Mouse (Mus musculus) embryonic facial prominence, embryonic 11.5 days (tissue): ENCODE results near the gene Zbtb22. TPM values are rescaled to one million over a fixed set of nuclear protein-coding genes. Genes with fewer than 3 reads are reported as not detected.
"Not testable (repeated sequence)": the region's sequence is repeated elsewhere in the genome, so short reads cannot be mapped to it uniquely, and the experiment has no call there.

ENCODE experiments used
- ATAC-seq: fragments of 200-750 bp; cut with Nextera tagmentation; replicated peaks from 2 replicates; pipeline ENCODE4 v1.8.0; 2017; ENCODE audit warnings: low read depth; ENCODE audit not compliant: insufficient number of reproducible peaks, low FRiP score, low TSS enrichment
- DNase-seq: peaks from one replicate; pipeline ENCODE4 v3.0.0-alpha.2; 2015; ENCODE audit warnings: low spot score
- H3K27ac ChIP-seq: fragments of 300-500 bp; sonication (generic); replicated peaks from 2 replicates; pipeline ENCODE4 v1.5.1; 2014; ENCODE audit warnings: mild to moderate bottlenecking, low read depth, low read length, control low read depth
- H3K27me3 ChIP-seq: fragments of 300-500 bp; sonication (generic); 2 replicates; pipeline ENCODE4 v1.6.1; 2014; ENCODE audit warnings: mild to moderate bottlenecking, low read length, moderate library complexity, mixed read lengths; ENCODE audit not compliant: control insufficient read depth, insufficient read depth
- H3K36me3 ChIP-seq: fragments of 300-500 bp; sonication (generic); replicated peaks from 2 replicates; pipeline ENCODE4 v1.6.1; 2014; ENCODE audit warnings: low read depth, mild to moderate bottlenecking, low read length, moderate library complexity, mixed read lengths; ENCODE audit not compliant: control insufficient read depth, insufficient read depth
- H3K4me1 ChIP-seq: fragments of 300-500 bp; sonication (generic); 2 replicates; pipeline ENCODE4 v1.6.1; 2014; ENCODE audit warnings: low read length, mixed read lengths; ENCODE audit not compliant: control insufficient read depth, insufficient read depth
- H3K4me2 ChIP-seq: fragments of 300-500 bp; sonication (generic); 2 replicates; pipeline ENCODE4 v1.6.1; 2014; ENCODE audit warnings: low read depth, mild to moderate bottlenecking, control low read depth, low read length, moderate library complexity
- H3K4me3 ChIP-seq: fragments of 300-500 bp; sonication (generic); 2 replicates; pipeline ENCODE4 v1.5.1; 2014; ENCODE audit warnings: low read depth, low read length, control low read depth
- H3K9ac ChIP-seq: fragments of 300-500 bp; sonication (generic); replicated peaks from 2 replicates; pipeline ENCODE4 v1.6.1; 2014; ENCODE audit warnings: mild to moderate bottlenecking, control low read depth, low read length
- H3K9me3 ChIP-seq: fragments of 300-500 bp; sonication (generic); replicated peaks from 2 replicates; pipeline ENCODE4 v1.6.1; 2016; ENCODE audit warnings: mild to moderate bottlenecking, low read length, inconsistent platforms, mixed read lengths; ENCODE audit not compliant: control insufficient read depth
- WGBS: fragments of 180-500 bp; shearing (Covaris S2); extraction: QIAGEN DNeasy Blood & Tissue Kit; methylation state at CpG from one replicate; pipeline ENCODE4 v1.1.7; 2014; 5-methylcytosine and 5-hydroxymethylcytosine counted together
- polyA plus RNA-seq: library from polyadenylated mRNA; unstranded; fragments of >200 nt; fragmentation: Nextera tagmentation; extraction: Ambion mirVana; gene quantifications from 2 replicates; pipeline ENCODE4 v1.2.1, GENCODE M21; 2014

The Zbtb22 gene
- polyA plus RNA-seq, 1 experiment from 2014 or later = 7.3 TPM

DNA sequence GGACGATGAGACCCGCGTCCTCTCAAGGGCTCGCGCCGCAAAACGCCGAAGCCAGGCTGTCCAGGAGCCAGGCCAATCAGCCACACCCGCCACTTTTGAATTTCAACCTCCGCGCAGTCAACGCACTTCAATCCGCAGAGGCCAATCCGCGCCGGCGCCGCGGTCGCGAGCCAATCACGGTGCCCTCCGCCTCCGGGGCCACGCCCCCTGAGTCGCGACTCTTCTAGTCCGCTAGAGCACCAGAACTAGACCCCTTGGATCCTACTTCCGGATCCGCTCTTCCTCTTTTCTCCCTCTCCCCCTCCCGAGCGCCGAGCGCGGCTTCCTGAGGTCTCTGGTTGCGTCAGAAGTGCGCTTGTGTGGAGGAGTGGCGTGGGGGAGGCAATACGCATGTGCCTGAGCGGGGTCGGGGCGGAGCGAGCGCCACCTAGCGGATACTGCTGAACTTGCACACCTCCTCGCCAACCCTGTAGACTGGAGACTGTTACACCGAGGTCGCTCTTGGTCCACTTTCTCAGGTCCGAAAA, 25.1 kb upstream of the Zbtb22 start, which contains the start of gene Kifc1:
Gene Kifc1 (minus strand): TSS at position 129 of the 527 bp plus-strand sequence.
- peak within 1 kb of the TSS; percentile 61 for H3K4me3 ChIP-seq
- WGBS = under 1% methylated on average over 49 of the region's 49 CpGs
- H3K9me3 ChIP-seq = no peaks in the 10 kb centered on the region
- DNase-seq = peak; percentile 100
- peak; percentile 98 for ATAC-seq
- no peak within 1 kb of the TSS; the same call in 1 of the 2 replicates for H3K27ac ChIP-seq
- H3K36me3 ChIP-seq = no peaks in the 10 kb centered on the region
- peaks cover 2% of the 10 kb centered on the region; the same call in 1 of the 2 replicates for H3K4me1 ChIP-seq
- peak within 1 kb of the TSS; percentile 76 for H3K9ac ChIP-seq
- no peaks in the 10 kb centered on the region for H3K27me3 ChIP-seq
- H3K4me2 ChIP-seq = peak within 1 kb of the TSS; percentile 54

DNA sequence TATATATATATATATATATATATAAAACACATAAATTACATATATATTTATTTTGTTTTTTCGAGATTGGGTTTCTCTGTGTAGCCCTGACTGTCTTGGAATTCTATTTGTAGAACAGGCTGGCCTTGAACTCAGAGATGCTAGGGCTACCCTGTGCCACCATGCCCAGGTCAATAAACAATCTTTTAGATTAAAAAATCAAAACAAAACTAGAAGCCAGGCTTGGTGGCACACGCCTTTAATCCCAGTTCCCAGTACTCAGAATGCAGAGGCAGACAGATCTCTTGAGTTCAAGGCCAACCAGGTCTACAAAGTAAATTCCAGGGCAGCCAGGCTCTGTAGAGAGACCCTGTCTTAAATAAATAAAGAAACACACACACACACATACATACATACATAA, 24.3 kb upstream of the Zbtb22 start:
- H3K36me3 ChIP-seq = no peaks in the 10 kb centered on the region
- no peak overlapping the region for H3K27ac ChIP-seq
- ATAC-seq = no peak
- no peaks in the 10 kb centered on the region for H3K9me3 ChIP-seq
- H3K9ac ChIP-seq = no peak overlapping the region
- H3K27me3 ChIP-seq = no peaks in the 10 kb centered on the region
- DNase-seq = no peak
- WGBS = 75% methylated on average over 2 of the region's 2 CpGs
- H3K4me1 ChIP-seq = peaks cover 2% of the 10 kb centered on the region; the same call in 1 of the 2 replicates
- no peak overlapping the region for H3K4me3 ChIP-seq
- H3K4me2 ChIP-seq = no peak overlapping the region

DNA sequence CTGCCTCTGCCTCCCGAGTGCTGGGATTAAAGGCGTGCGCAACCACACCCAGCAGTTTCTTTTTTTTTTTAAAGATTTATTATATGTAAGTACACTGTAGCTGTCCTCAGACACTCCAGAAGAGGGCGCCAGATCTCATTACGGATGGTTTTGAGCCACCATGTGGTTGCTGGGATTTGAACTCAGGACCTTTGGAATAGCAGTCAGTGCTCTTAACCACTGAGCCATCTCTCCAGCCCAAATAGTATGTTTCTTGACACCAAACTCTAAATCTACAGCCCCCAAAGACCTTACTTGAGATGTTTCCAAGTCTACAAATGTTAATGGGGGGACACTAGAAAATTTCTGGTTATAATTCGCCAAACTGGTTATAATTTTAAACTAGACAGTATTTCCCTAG, 23.8 kb upstream of the Zbtb22 start:
- not testable (repeated sequence) for H3K27me3 ChIP-seq, H3K4me1 ChIP-seq, H3K4me3 ChIP-seq, H3K4me2 ChIP-seq, H3K9ac ChIP-seq, ATAC-seq, DNase-seq, H3K27ac ChIP-seq, H3K9me3 ChIP-seq, H3K36me3 ChIP-seq
- WGBS = 63% methylated on average over 6 of the region's 6 CpGs

DNA sequence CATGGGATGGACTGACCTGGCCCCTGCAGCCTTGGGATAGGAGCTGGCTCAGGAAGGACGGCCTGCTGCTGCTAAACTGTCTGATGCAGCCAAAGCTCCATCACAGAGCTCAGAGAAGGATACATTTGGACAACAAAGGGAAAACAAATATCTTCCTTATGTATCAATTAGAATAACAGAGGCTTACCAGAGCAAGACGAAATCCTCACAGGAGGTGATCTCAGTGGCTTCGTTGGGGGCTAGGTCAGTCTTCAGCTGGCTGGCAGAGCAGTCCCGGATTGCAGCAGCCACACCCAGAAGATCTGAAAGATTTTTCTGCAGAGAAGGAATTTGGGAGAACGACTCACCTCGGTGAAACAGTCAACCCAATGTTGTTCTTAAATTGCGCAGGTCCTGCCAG, 23.3 kb upstream of the Zbtb22 start:
- ATAC-seq (no peak), DNase-seq (no peak)
- no peak overlapping the region for H3K4me3 ChIP-seq

DNA sequence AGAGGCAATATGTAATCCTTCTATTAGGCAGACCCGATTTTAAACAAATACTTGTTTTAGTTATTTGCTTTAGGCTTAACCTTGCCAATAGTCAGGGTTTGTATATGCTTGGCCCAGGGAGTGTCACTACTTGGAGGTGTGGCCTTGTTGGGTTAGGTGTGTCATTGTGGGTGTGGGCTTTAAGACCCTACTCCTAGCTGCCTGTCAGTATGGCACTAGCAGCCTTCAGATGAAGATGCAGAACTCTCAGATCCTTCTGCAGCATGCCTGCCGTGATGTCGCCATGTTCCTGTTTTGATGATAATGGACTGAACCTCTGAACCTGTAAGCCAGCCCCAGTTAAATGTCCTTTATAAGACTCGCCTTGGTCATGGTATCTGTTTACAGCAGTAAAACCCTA, 22.7 kb upstream of the Zbtb22 start:
- not testable (repeated sequence) for H3K27me3 ChIP-seq, H3K36me3 ChIP-seq, H3K4me2 ChIP-seq, H3K9me3 ChIP-seq, H3K9ac ChIP-seq, DNase-seq, H3K4me3 ChIP-seq, H3K27ac ChIP-seq, ATAC-seq, H3K4me1 ChIP-seq
- 75% methylated on average over 4 of the region's 4 CpGs for WGBS

More for the DNA sequence above, 23.3 kb upstream of the Zbtb22 start:
- no peaks in the 10 kb centered on the region for H3K36me3 ChIP-seq
- H3K4me1 ChIP-seq = peaks cover 2% of the 10 kb centered on the region; the same call in 1 of the 2 replicates
- H3K9ac ChIP-seq = no peak overlapping the region
- no peak overlapping the region for H3K27ac ChIP-seq
- H3K27me3 ChIP-seq = no peaks in the 10 kb centered on the region
- no peaks in the 10 kb centered on the region for H3K9me3 ChIP-seq
- no peak overlapping the region for H3K4me2 ChIP-seq
- 19% methylated on average over 7 of the region's 7 CpGs for WGBS

DNA sequence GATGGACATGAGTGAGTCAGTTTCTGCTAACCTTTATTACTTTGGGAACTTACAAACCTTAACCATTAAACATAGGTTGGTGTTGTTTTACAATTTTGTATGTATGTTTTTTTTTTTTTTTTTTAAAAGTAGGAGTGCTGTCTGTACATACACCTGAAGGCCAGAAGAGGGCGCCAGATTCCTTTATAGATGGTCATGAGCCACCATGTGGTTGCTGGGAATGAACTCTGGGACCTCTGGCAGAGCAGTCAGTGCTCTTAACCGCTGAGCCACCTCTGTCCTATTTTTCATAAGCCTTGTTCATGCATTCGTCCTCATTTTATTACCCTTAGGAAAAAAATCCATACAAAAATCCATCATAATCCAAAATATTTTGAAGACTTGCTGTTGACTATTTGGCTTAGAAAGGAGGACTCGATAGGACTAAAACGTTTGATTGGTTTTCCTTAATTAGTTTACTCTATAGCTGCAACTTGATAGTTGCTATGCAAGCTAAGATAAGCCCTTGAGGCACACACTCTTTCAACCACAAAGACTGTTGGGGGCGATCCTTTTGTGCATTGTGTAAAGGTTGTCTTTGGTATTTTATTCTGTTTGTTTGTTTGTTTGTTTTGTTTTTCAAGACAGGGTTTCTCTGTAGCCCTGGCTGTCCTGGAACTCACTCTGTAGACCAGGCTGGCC, 18.4 kb upstream of the Zbtb22 start:
- Histone ChIP-seq H3K9ac (no peak overlapping the region), H3K4me3 (no peak overlapping the region), H3K9me3 (no peaks in the 10 kb centered on the region), H3K27me3 (no peaks in the 10 kb centered on the region), H3K4me2 (no peak overlapping the region), H3K27ac (no peak overlapping the region), H3K4me1 (no peaks in the 10 kb centered on the region), H3K36me3 (no peaks in the 10 kb centered on the region)
- DNase-seq (peak; percentile 79), ATAC-seq (no peak)
- WGBS = 43% methylated on average over 6 of the region's 6 CpGs

DNA sequence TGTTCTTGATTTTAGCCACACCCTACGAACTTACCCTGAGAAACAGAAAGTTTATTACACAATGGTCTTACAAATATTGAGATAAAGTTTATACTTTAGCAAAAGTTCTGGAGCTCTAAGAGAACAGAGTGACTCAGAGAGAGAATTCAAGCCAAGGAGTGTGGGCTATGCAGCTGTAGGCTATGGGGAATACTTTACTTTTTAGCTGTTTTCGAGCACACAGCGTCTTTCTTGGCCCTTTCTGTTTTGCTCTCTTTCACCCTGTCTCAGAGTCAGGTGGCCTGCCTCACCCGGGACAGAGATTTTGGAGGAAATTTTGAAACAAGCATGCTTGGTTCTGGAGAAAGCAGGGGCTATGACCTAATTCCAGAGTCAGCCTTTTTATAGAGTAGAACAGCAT, 17.5 kb upstream of the Zbtb22 start:
- DNase-seq, H3K27ac ChIP-seq: not testable (repeated sequence)

DNA sequence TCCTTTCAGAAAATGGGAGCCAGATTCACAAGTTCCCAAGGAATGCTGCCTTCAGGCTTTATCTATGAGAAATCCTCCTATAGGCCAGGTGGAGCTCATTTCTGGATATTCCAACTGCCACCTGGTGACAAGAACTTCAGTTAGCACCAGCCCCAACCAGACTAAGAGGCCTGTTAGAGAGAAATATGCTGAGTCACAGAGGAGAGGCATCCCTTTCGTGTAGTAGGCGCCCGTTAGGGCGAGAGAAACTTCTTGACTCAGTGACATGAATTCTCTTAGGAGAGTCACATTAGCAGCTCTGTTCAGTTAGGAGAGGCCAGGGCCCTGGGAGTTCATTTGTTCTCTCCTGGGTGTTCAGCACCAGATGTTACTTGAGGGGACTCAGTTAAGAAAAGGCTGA, 16.1 kb upstream of the Zbtb22 start:
- Histone ChIP-seq H3K4me2 (no peak overlapping the region), H3K36me3 (no peaks in the 10 kb centered on the region), H3K9ac (no peak overlapping the region), H3K4me3 (no peak overlapping the region), H3K27me3 (no peaks in the 10 kb centered on the region), H3K4me1 (no peaks in the 10 kb centered on the region), H3K9me3 (no peaks in the 10 kb centered on the region), H3K27ac (no peak overlapping the region)
- ATAC-seq (no peak), DNase-seq (no peak)
- WGBS = 79% methylated on average over 4 of the region's 4 CpGs

More for the DNA sequence above, 17.5 kb upstream of the Zbtb22 start:
- not testable (repeated sequence) for H3K4me3 ChIP-seq, H3K9ac ChIP-seq, ATAC-seq, H3K9me3 ChIP-seq, H3K36me3 ChIP-seq, H3K4me2 ChIP-seq, H3K27me3 ChIP-seq, H3K4me1 ChIP-seq
- WGBS = 84% methylated on average over 4 of the region's 4 CpGs
